In genomic region chr13:100832188-100832587, GRCm38 (mm10) we compare ENCODE assay signal across 8 mouse cellular contexts. TPM values are rescaled to one million over a fixed set of nuclear protein-coding genes. Genes with fewer than 3 reads are reported as not detected.
DNase-seq lines count a peak whose midpoint lies in the region; ATAC-seq and TF ChIP-seq lines count a peak whose summit lies in the region.

No protein-coding gene starts in this region.

- H3K4me3 ChIP-seq in liver, adult 2 months (ENCODE audit: insufficient read depth, low read depth, low read length): peak overlapping the region; percentile 89
- H3K4me3 ChIP-seq in neural tube, embryonic 12.5 days: peak overlapping the region; percentile 94

- ATAC-seq in neural tube, embryonic 12.5 days (ENCODE audit: low FRiP score, low read depth): no peak

- H3K36me3 ChIP-seq in liver, adult 2 months (ENCODE audit: control insufficient read depth, insufficient read depth, low read length): peaks cover 9% of the 10 kb centered on the region
- no peaks in the 10 kb centered on the region; the same call in 1 of the 2 replicates for H3K36me3 ChIP-seq in neural tube, embryonic 12.5 days

- TF ChIP-seq CTCF in liver, adult 2 months (IDR thresholded peaks at IDR 0.05; ENCODE audit: low read depth, low read length): no peak

- H3K9me3 ChIP-seq in neural tube, embryonic 12.5 days: no peaks in the 10 kb centered on the region

- intact Hi-C loops in gastrocnemius, postnatal 36 days (cut with DNase I): no loop called here

- H3K4me1 ChIP-seq in liver, adult 2 months (ENCODE audit: control insufficient read depth, insufficient read depth, low read length): peaks cover 9% of the 10 kb centered on the region; the same call in 1 of the 2 replicates
- peaks cover 16% of the 10 kb centered on the region for H3K4me1 ChIP-seq in neural tube, embryonic 12.5 days

- peak overlapping the region; percentile 83 for H3K4me2 ChIP-seq in neural tube, embryonic 12.5 days (replicated peaks)

- peaks cover 6% of the 10 kb centered on the region; the same call in 1 of the 2 replicates for H3K79me2 ChIP-seq in liver, adult 2 months (ENCODE audit: control insufficient read depth, insufficient read depth, low read length)

- under 1% methylated on average over 8 of the region's 8 CpGs for WGBS in liver, adult 2 months
- 3% methylated on average over 8 of the region's 8 CpGs for WGBS in neural tube, embryonic 12.5 days

- DNase-seq in liver, adult 2 months (ENCODE audit: extremely low read depth, low read depth, low spot score): peak; percentile 41
- no peak for DNase-seq in liver
- DNase-seq in c-Kit-positive CD71-positive TER-119-positive erythroid progenitor cells, embryonic 14.5 days (ENCODE audit: low spot score): peak; percentile 32
- DNase-seq in induced T-regulatory cell, adult 2 months (ENCODE audit: low read depth): peak; percentile 51
- DNase-seq in gastrocnemius, postnatal 36 days: no peak
- no peak for DNase-seq in urinary bladder, adult 18-20 months (ENCODE audit: low spot score in 2 of 2)
- DNase-seq in layer of hippocampus, adult 8-10 months (ENCODE audit: low spot score in 2 of 2): no peak

- H3K27me3 ChIP-seq in liver, adult 2 months (ENCODE audit: control insufficient read depth, insufficient read depth, low read length): no peaks in the 10 kb centered on the region
- H3K27me3 ChIP-seq in neural tube, embryonic 12.5 days (replicated peaks): no peaks in the 10 kb centered on the region

- TF ChIP-seq POLR2A in liver, adult 2 months (IDR thresholded peaks at IDR 0.05; ENCODE audit: extremely low read depth, insufficient read depth, low read length): no peak

- H3K9ac ChIP-seq in liver, adult 2 months (ENCODE audit: low read depth, low read length): peak overlapping the region; percentile 94
- H3K9ac ChIP-seq in neural tube, embryonic 12.5 days: peak overlapping the region; percentile 91

- H3K27ac ChIP-seq in liver, adult 2 months (replicated peaks; ENCODE audit: insufficient read depth, low read depth, low read length): peak overlapping the region; percentile 86
- no peak overlapping the region for H3K27ac ChIP-seq in neural tube, embryonic 12.5 days

RNA-seq across cellular contexts. Expression of gene Slc30a5, which starts 1.0 kb away (rescaled TPM):
- total RNA-seq in liver, adult 2 months (2014; rRNA removed): 36.0 and 38.1 TPM in 2 replicates
- 14.5 and 15.6 TPM in 2 replicates for polyA plus RNA-seq in liver, adult 2 months (2012; rRNA removed)
- 42.2 and 43.7 TPM in 2 replicates for polyA plus RNA-seq in neural tube, embryonic 12.5 days (2016; fragmentation: Nextera tagmentation; extraction: Ambion mirVana)
- total RNA-seq in gastrocnemius, postnatal 36 days (2021): 10 to 100 TPM in 1 of 2 experiments, 1 to 10 TPM in 1; 8.3 to 10.7 TPM
- 10 to 100 TPM; 35.5 to 39.0 (median 37.7) TPM for total RNA-seq in layer of hippocampus, adult 8-10 months (2022)

RNA-seq across cellular contexts. Expression of gene Ccnb1, which starts 45.8 kb away (rescaled TPM):
- total RNA-seq in liver, adult 2 months (2014; rRNA removed): 0.37 and 2.2 TPM in 2 replicates
- 0.16 and 0.26 TPM in 2 replicates for polyA plus RNA-seq in liver, adult 2 months (2012; rRNA removed)
- 197 and 198 TPM in 2 replicates for polyA plus RNA-seq in neural tube, embryonic 12.5 days (2016; fragmentation: Nextera tagmentation; extraction: Ambion mirVana)
- under 1 TPM; 0.64 to 0.66 TPM for total RNA-seq in gastrocnemius, postnatal 36 days (2021)
- 1 to 10 TPM in 1 of 4 experiments, under 1 TPM in 3; 0.34 to 1.2 (median 0.40) TPM for total RNA-seq in layer of hippocampus, adult 8-10 months (2022)

RNA-seq across cellular contexts. Expression of gene Cenph, which starts 56.5 kb away (rescaled TPM):
- 0.34 TPM in 1 of 2 replicates, not detected in the other for total RNA-seq in liver, adult 2 months (2014; rRNA removed)
- polyA plus RNA-seq in liver, adult 2 months (2012; rRNA removed): 0.17 TPM in 1 of 2 replicates, not detected in the other
- polyA plus RNA-seq in neural tube, embryonic 12.5 days (2016; fragmentation: Nextera tagmentation; extraction: Ambion mirVana): 27.8 and 27.9 TPM in 2 replicates
- total RNA-seq in gastrocnemius, postnatal 36 days (2021): under 1 TPM in 1 of 2 experiments, not detected in 1; 0.20 TPM
- total RNA-seq in layer of hippocampus, adult 8-10 months (2022): under 1 TPM in 3 of 4 experiments, not detected in 1; 0.33 to 0.90 (median 0.43) TPM

Comparison
In these comparisons a context has a peak if more than half of its experiments do, and no peak if none do; other contexts are left out.
1. DNase-seq: peak in liver, adult 2 months (single experiment), c-Kit-positive CD71-positive TER-119-positive erythroid progenitor cells, embryonic 14.5 days (single experiment) and induced T-regulatory cell, adult 2 months (single experiment); none in liver (single experiment), gastrocnemius, postnatal 36 days (0 of 2), urinary bladder, adult 18-20 months (0 of 2) and layer of hippocampus, adult 8-10 months (0 of 2).